Mouse (Mus musculus): Measurements from ENCODE around the gene Pex14.

GRCm38 (mm10) chr4:149019456-149019855, 80.2 kb downstream of the Pex14 start:
- TF ChIP-seq POLR2A (IDR thresholded peaks at IDR 0.05; ENCODE audit: insufficient read depth, low read depth, low read length) = no peak
- TF ChIP-seq CTCF (IDR thresholded peaks at IDR 0.05) = no peak
- TF ChIP-seq EP300 (IDR thresholded peaks at IDR 0.05; ENCODE audit: insufficient read depth, low read depth, low read length) = no peak

Measured in heart, adult 2 months (tissue).